Mouse (Mus musculus) brain, embryonic 14.5 days (tissue): ENCODE results near the gene Gm28051.

Experiments used
- CTCF ChIP-seq: fragments of 200-500 bp; IDR thresholded peaks from 2 replicates; pipeline ENCODE4 v1.5.1; 2012; ENCODE audit warnings: inconsistent platforms, mild to moderate bottlenecking, moderate library complexity, borderline replicate concordance; ENCODE audit not compliant: insufficient read depth, insufficient read length; ENCODE audit errors: extremely low read depth
- POLR2A ChIP-seq: fragments of 200-500 bp; IDR thresholded peaks from 2 replicates; pipeline ENCODE4 v1.6.1; 2012; ENCODE audit warnings: mild to moderate bottlenecking, inconsistent platforms, borderline replicate concordance; ENCODE audit not compliant: poor library complexity, insufficient read depth, insufficient read length, severe bottlenecking; ENCODE audit errors: extremely low read depth

DNA sequence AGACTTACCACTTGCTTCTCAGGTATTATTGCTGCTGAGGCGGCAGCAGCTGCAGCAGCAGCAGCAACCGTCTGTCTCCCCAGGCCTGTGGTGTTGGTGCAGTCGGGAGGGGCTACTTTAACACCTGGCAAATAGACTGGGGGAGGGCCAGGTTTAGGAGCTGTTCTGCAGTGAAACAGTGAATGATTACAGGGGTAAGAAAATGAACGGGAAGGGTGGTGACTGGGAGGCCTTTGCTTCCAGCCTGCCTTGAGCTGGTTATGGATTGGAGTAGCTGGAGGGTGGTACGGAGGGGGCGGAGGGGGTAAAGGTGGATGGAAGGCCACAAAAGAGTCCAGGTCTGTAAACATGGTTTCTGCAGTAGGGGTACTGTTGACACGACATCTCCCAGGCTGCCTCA is 30.4 kb upstream of the Gm28051 start:
- no peak for TF ChIP-seq CTCF
- no peak for TF ChIP-seq POLR2A
